Mouse (Mus musculus) adrenal gland, adult (tissue): ENCODE results near the gene Gm266.
"Not testable (repeated sequence)": the region's sequence is repeated elsewhere in the genome, so short reads cannot be mapped to it uniquely, and the experiment has no call there.

Experiments
- DNase-seq, 2 experiments: peaks; one replicate each; pipeline ENCODE4 v3.0.0; 2022 to 2023; ENCODE audit warnings: low spot score in 1 of 2; ENCODE audit not compliant: inconsistent age in 2 of 2

Gm266 gene

GRCm38 (mm10) chr12:111485652-111486306 is at the start of gene Gm266:
TSS of gene Gm266 (minus strand) at chr12:111485823.
- DNase-seq, result peak in 1 of 2 experiments; percentile 54

- DNase-seq, result peak in 1 of 2 experiments; percentile 87
Observed at GRCm38 (mm10) chr12:111535281-111535680, 49.7 kb upstream of the Gm266 start.

GRCm38 (mm10) chr12:111533096-111533794 is 47.6 kb upstream of the Gm266 start:
- DNase-seq, result no peak

- DNase-seq, result no peak
Observed at GRCm38 (mm10) chr12:111529192-111529591, 43.6 kb upstream of the Gm266 start.

- DNase-seq, result no peak
Observed at GRCm38 (mm10) chr12:111527643-111528281, 42.1 kb upstream of the Gm266 start.

GRCm38 (mm10) chr12:111524883-111525282 is 39.3 kb upstream of the Gm266 start:
- DNase-seq, result peak in 1 of 2 experiments; percentile 78

- no peak for DNase-seq
Observed at GRCm38 (mm10) chr12:111524469-111524868, 38.8 kb upstream of the Gm266 start.

GRCm38 (mm10) chr12:111520994-111521393 is 35.4 kb upstream of the Gm266 start:
- no peak for DNase-seq

GRCm38 (mm10) chr12:111519821-111520220 is 34.2 kb upstream of the Gm266 start:
- no peak for DNase-seq

- DNase-seq, result no peak
Observed at GRCm38 (mm10) chr12:111518391-111518790, 32.8 kb upstream of the Gm266 start.

- no peak for DNase-seq
Observed at GRCm38 (mm10) chr12:111517901-111518300, 32.3 kb upstream of the Gm266 start.

- DNase-seq, result peak in 1 of 2 experiments; percentile 50
Observed at GRCm38 (mm10) chr12:111516826-111517225, 31.2 kb upstream of the Gm266 start.

GRCm38 (mm10) chr12:111515920-111516319 is 30.3 kb upstream of the Gm266 start:
- DNase-seq, result no peak

- DNase-seq, result no peak
Observed at GRCm38 (mm10) chr12:111514874-111515649, 29.4 kb upstream of the Gm266 start.

- peak; percentile 77 to 91 for DNase-seq
Observed at GRCm38 (mm10) chr12:111514231-111514792, 28.7 kb upstream of the Gm266 start.

GRCm38 (mm10) chr12:111513673-111514072 is 28.1 kb upstream of the Gm266 start:
- peak; percentile 73 to 91 for DNase-seq

GRCm38 (mm10) chr12:111512572-111513063 is 27.0 kb upstream of the Gm266 start:
- DNase-seq, result peak in 1 of 2 experiments; percentile 53

- not testable (repeated sequence) for DNase-seq
Observed at GRCm38 (mm10) chr12:111508438-111508837, 22.8 kb upstream of the Gm266 start.

- DNase-seq, result peak; percentile 65 to 76
Observed at GRCm38 (mm10) chr12:111507962-111508361, 22.3 kb upstream of the Gm266 start.

GRCm38 (mm10) chr12:111507001-111507400 is 21.4 kb upstream of the Gm266 start:
- no peak for DNase-seq

GRCm38 (mm10) chr12:111504904-111505303 is 19.3 kb upstream of the Gm266 start:
- peak; percentile 91 to 98 for DNase-seq
